Mouse (Mus musculus): ENCODE data around the gene Nemp1.

The Nemp1 gene

DNA sequence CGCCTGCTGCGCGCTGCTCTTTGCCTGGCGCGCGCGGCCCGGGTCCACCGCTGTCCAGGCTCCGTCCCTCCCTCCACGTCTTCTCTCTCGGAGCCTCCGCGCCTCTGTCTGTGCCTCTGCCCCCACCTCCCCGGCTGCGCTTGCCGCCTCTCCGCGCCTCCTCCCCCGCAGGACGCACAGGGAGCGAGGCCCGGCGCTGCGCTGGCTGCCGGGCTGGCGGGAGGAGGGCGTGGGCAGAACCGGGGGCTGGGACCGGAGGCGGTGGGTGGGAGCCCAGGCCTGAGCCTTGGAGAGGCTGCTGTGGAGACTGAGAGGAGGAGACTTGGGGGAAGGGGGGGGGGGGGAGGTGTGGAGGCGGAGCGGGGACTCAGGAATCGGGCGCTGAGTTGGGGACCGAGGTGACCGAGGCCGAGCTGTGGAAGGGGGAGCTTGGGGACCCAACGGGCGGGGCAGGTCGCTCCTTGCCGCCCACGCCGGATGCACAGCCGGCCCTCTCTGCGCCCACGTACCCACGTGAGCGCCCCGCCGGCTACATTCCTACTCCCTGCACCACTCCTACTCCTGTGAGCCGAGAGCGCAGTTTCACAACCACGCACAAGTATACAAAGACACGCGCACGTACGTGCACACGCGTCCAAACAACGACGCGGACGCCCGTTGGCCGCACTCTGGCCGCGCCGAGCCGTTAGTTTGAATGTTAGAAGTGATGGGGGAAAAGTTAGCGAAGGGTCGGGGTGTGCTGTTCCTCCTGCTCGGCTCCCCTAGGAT lies at the start of gene Nemp1:
TSS of gene Nemp1 (plus strand) at position 401 of the 768 bp plus-strand sequence.
- DNase-seq = peak; percentile 76 to 77

DNA sequence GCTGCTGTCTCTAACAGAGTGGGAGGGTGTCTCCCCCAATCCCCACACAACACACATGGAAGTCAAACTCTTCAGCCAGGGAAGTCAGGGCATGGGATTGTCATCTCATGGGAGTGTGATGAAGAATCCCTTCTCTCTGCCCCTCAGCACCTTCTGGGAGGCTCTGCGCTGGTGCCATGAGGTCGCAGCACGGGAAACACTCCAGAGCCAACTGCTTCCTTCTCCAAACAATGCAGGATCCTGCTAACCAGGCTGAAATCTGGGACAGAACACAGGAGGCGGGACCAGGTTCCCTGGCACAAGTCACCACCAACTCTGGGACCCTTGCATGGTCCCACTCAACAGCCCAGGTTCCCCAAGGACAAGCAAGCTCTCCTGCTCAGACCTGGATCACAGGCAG lies 49.4 kb upstream of the Nemp1 start:
- peak; percentile 57 to 70 for DNase-seq

- peak; percentile 61 to 64 for DNase-seq
Measured at GRCm38 (mm10) chr10:127618173-127618572, 48.5 kb upstream of the Nemp1 start.

- DNase-seq = no peak
Measured at GRCm38 (mm10) chr10:127619119-127619721, 47.5 kb upstream of the Nemp1 start.

DNA sequence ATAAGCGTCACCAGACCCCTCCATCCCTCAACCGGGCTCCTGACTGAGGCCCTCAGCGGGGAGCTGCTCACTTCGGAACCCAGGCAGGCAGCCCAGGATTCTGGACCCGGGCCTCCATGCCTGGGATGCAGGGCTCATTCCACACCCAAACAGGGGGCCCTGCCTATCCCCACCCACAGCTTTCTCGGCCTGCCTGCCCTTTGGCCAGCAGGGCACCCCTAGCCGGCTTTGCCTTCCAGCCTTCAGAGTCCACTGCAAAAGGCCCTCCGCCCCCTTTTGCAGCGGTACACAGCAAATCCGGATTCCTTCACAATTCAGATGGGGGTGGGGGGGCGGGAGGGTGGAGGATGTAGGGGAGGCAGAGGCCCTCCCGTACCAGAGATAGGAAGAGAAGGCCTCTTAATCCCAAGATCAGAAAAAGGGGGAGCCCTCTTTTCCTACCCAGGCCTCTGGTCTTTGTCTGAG lies 46.7 kb upstream of the Nemp1 start:
- DNase-seq = peak; percentile 54 to 55

- peak; percentile 65 to 72 for DNase-seq
Measured at GRCm38 (mm10) chr10:127620406-127621190, 46.1 kb upstream of the Nemp1 start, which contains the start of gene Lrp1. TSS of gene Lrp1 (minus strand) at chr10:127621148.

- peak; percentile 95 to 96 for DNase-seq
Measured at GRCm38 (mm10) chr10:127621191-127622056, 45.3 kb upstream of the Nemp1 start.

- peak; percentile 75 to 76 for DNase-seq
Measured at GRCm38 (mm10) chr10:127622057-127622392, 44.7 kb upstream of the Nemp1 start.

DNA sequence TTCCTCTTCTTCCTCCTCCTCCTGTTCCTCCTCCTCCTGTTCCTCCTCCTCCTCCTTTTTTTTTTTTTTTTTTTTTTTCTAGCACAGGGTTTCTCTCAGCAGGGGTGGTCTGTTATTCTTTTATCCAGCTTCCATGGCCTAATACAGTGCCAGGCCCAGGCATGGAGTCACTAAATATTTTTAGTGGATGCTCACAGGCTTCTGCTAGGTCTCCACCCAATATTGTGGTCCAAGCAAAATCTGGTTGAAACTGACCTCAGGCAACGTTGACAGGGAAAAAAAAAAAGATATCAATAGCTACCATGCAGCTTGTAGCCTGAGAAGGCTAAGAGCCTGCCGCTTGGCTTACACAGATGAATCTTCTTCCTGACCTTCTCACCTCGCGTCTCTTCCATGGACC lies 44.0 kb upstream of the Nemp1 start:
- DNase-seq = no peak

DNA sequence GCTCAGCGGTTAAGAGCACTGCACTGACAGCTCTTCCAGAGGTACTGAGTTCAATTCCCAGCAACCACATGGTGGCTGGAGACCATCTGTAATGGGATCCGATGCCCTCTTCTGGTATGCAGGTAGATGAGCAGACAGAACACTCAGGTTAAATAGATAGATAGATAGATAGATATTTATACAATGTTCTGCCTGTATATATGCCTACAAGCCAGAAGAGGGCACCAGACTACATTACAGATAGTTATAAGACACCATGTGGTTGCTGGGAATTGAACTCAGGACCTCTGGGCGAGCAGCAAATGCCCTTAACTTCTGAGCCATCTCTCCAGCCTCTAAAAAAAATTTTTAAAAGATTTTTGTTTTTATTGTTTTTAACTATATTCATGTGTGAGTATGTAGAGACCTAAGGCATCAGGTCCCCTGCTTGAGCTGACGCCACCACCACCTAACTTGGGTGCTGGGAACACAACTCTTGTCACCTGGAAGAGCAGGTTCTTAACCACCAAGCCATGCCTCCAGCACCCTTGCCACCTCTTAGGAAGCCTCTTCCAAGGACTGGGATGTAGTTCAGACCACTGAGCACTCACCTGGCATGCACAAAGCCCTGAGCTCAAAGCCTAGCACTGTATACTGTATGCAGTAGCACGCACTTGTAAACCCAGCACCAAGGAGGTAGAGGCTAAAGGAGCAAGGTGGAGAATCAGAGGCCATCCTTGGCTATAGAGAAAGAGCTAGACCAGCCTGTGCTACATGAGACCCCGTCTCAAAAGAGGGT lies 43.1 kb upstream of the Nemp1 start:
- DNase-seq = no peak

DNA sequence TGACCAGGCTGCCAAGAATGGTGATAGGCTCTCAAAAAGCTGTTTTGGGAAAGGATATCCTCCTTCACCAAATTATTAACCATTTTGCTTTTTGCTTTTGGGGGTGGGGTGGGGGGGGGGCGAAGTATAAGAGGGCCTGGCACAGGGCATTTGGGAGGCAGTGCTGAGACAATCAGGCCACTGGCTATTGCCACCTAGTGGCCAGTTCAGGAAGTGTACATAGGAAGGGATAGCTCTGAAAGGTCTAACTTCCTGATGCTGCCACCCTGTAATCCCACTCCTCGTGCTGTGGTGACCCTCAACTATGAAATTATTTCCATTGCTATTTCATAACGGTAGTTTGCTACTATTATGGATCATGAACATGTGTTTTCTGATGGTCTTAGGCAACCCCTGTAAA lies 40.3 kb upstream of the Nemp1 start:
- peak; percentile 74 to 83 for DNase-seq

GRCm38 (mm10) chr10:127631261-127632214 lies 35.2 kb upstream of the Nemp1 start:
- DNase-seq = no peak

DNA sequence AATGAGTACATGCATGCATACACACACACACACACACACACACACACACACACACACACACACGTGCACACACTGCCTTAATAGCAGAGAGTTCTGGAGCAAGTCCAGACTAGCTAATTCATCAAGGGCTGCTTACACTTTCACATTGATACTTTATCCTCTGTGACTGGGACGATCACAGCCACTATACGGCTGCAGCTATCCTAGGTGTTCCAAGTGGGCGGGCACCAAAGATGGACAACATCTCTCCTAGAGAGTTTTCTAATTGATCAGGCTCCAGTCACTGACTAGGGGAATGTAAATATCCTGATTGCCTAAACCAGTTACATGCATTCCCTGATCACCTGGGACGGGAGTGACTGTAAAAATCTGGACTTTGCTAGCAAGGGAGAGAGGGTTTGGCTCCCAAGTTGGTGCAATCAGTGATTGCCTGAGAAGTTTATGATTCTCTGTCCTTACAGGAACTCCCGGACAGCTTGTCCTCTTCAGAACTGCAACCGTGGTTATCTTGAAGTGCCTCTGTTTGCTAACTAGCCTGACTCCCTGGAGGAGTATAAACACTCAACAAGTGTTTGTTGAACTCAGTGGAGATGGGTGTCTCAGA lies 33.9 kb upstream of the Nemp1 start:
- DNase-seq = no peak

DNA sequence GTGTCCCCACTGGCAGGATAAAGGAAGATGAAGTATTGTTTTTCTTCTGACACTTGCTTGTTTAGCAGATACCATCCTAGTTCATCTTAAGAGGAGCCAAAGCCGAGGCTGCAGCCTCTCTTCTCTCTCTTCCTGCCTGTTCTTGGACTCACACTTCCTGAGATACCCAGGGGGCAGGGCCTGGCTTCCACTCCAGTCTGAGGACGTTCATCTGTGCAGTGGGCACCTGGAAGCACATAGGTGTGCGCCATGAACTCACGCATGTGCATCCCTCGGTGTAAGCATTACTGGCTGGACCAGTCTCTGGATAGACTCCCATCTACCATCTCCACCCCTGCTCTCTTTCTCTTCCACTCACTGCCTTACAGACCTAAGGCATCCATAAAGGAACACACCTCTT lies 26.3 kb upstream of the Nemp1 start:
- no peak for DNase-seq

DNA sequence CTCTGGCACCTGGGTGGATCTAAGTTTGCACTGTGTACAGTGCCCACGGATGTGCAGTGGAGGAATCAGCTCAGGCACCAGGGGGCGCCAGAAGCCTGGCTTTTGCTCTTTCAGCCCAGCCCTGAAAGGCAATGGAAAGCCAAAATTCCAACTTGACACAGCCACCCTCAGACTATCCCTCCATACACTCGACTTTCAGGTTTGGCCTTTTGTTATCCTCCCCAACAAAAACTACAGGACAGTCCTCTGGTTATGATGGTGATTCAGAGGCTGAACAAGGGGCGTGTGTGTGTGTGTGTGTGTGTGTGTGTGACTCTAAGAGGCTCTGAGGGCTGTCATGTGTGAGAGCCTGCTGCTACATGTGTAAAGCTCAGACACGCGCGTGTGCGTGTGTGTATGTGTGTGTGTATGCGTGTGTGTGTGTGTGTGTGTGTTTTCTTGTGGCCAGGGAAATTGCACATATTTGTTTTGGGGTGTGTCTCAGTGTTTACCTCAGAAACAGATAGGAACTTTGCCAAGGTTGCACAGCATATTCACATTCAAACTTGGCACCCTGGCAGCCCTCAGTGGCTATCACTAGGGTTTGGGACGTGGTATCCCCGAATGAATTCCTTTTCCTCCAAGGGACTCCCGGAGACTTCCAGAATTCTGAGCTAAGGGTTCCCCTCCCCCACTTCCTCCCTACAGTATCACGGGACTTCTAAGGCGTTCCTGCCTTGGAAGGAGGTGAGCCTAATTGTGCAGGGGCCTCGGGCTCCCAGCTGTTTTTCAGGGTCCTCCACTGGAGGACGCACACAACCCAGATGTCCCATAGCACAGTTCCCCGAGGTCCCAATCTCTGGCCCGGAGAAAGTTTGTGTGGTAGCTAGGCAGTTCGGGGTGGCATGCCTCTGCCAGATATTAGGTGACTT lies 24.6 kb upstream of the Nemp1 start:
- peak; percentile 94 to 97 for DNase-seq

GRCm38 (mm10) chr10:127642772-127643552 lies 23.7 kb upstream of the Nemp1 start, which contains the start of gene Stat6:
TSS of gene Stat6 (plus strand) at chr10:127642986.
- DNase-seq = peak in 1 of 2 experiments; percentile 19

DNA sequence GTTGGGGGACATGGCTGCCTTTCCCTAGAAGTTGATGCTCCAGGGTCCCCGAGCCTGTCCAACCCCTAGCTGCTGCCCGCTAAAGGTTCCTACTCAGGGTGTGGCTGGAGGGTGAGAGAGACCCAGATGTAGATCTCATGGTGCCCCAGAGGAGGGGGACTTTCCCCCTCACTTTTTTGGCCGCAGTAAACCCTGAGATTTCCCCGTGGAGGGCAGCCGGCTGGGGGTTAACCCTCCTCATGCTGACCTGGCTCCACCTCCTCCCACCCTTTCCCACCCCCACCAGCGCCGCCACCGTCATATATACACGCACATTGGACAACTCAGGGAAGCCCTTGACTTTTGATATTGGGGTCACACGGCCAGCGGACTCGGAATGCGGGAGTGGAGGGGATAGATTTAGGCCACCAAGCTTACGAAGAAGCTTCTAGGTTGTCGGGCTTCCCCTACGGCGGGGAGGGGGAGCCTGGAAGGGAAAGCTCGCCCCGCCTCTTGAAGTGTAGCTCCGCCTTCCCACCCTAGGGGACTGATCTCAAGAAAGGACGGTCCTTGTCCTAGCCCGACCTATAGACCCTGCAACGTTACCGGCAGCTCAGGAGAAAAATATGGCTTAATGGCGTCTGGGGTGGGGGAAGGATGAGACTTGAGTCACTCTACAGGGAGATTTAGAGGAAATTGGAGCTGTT lies 23.0 kb upstream of the Nemp1 start:
- DNase-seq = peak in 1 of 2 experiments; percentile 15

All from cerebellum, postnatal 14 days (tissue).